Mouse (Mus musculus): ENCODE results near the gene Gm5798.
"Not testable (repeated sequence)": the region's sequence is repeated elsewhere in the genome, so short reads cannot be mapped to it uniquely, and the experiment has no call there.

Gm5798 gene

DNA sequence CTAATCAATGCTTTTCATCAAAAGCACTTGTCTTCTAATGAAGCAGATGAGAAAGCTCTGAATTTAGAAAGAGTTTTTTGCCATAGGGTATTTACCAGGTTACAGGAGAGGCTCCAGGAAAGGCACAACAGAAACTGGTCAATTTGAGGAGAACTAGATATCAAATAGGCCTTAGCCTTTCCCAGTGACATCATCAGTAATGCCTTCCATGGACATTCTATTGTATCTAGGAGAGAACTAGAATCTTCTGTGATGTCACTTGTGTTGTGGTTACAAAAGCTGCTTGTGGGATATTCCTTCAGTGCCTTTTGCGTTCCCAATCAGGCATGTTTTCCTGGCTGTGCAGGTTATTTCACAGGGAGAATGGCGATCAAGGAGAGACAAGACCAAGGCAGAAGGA, at the start of gene Gm5798:
Gm5798 (plus strand) TSS at position 301 of the 400 bp plus-strand sequence.
- DNase-seq = not testable (repeated sequence)

DNA sequence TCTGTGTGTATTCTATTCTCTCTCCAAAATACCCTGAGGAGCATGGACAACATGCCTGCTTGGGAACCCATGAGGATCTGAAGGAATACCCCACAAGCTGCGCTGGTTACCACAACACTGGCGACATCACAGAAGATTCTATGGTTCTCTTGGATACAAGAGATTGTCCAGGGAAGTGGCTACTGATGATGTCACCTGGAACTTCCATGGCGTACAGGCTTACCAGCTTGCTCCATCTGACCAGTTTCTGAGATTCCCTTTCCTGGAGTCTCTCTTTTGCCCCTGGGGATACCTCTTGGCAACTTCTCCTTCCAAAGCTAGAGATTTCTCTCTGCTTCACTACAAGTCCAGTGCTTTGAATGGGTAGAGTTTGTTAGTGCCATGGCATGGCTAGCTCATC, 37.9 kb downstream of the Gm5798 start, which contains the start of gene Gm7945:
Gm7945 (minus strand) TSS at position 101 of the 400 bp plus-strand sequence.
- DNase-seq = not testable (repeated sequence)
